Mouse (Mus musculus) MEL (cell line): ENCODE data around the gene Nudt3.

Source experiments
- E2F4 ChIP-seq: IDR thresholded peaks from 2 replicates; pipeline ENCODE4 v1.6.1; 2011; ENCODE audit warnings: low read depth, low read length, improper control_type of control experiment, borderline replicate concordance
- USF1 ChIP-seq: IDR thresholded peaks from 2 replicates; pipeline ENCODE4 v1.6.1; 2014; ENCODE audit warnings: low read depth, mild to moderate bottlenecking, inconsistent platforms, low read length, improper control_type of control experiment, moderate library complexity

GRCm38 (mm10) chr17:27565942-27566267 lies 57.4 kb downstream of the Nudt3 start:
- TF ChIP-seq USF1 (no peak), E2F4 (peak; percentile 21; the same call in 1 of the 2 replicates)
